Mouse (Mus musculus) kidney, adult 10 weeks (tissue): ENCODE measurements around the gene Gm21913. TPM values are rescaled to one million over a fixed set of nuclear protein-coding genes. Genes with fewer than 3 reads are reported as not detected.

Experiments
- polyA plus RNA-seq: library from polyadenylated mRNA; stranded (reverse); fragments of 350-450 nt; fragmentation: Illumina TruSeq; extraction: RNeasy Lipid Tissue Mini Kit (QIAGEN cat#74804); gene quantifications from one replicate; pipeline ENCODE4 v1.2.3, GENCODE M21; 2014; ENCODE audit warnings: low read depth, low replicate concordance

The Gm21913 gene
- polyA plus RNA-seq = not detected

DNA sequence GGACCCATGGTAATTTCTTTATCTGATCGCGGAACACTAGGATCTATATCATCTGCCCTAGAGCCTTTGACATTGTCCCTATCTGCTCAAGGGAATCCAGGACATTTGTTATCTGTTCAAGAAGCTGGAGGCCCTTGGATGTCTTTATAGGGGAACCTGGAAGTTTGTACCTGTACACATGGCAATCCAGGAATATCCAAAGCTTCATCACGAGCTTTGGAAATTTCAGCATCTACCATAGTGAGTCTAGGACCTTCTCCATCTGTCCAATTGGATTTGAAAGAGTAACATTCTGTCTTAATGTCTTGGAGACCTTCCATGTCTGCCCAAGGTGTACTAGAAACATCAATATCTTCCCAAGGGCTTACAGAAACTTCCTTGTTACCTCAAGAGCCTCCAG lies at the start of gene Gm21913:
Gene Gm21913, plus strand, starts transcription at position 301 of the 400 bp plus-strand sequence.

Other genes starting within 250 kb of the Gm21913 start
- not detected for gene Gm29110, start 153.4 kb upstream of the Gm21913 start, polyA plus RNA-seq